Mouse (Mus musculus) embryonic fibroblast, embryonic 13.5 days (primary cell): ENCODE results near the gene Flnb. TPM values are rescaled to one million over a fixed set of nuclear protein-coding genes. Genes with fewer than 3 reads are reported as not detected.

ENCODE experiments used
- H3K27ac ChIP-seq: 2 replicates; pipeline ENCODE4 v1.5.1; 2012; ENCODE audit warnings: low read length, control low read depth, inconsistent platforms; ENCODE audit not compliant: insufficient read depth
- H3K4me1 ChIP-seq: 2 replicates; pipeline ENCODE4 v1.6.1; 2011; ENCODE audit warnings: low read length; ENCODE audit not compliant: control insufficient read depth, insufficient read depth
- H3K4me3 ChIP-seq: 2 replicates; pipeline ENCODE4 v1.5.1; 2011; ENCODE audit warnings: mild to moderate bottlenecking, control low read depth, low read length; ENCODE audit not compliant: insufficient read depth
- CTCF ChIP-seq: IDR thresholded peaks from 2 replicates; pipeline ENCODE4 v1.5.1; 2011; ENCODE audit warnings: mild to moderate bottlenecking, control low read depth, low read length, moderate library complexity, borderline replicate concordance; ENCODE audit not compliant: insufficient read depth
- POLR2A ChIP-seq: IDR thresholded peaks from 2 replicates; pipeline ENCODE4 v1.6.1; 2011; ENCODE audit warnings: low read depth, mild to moderate bottlenecking, control low read depth, low read length, moderate library complexity
- polyA plus RNA-seq: library from polyadenylated mRNA; stranded (reverse); fragments of >200 nt; gene quantifications from 2 replicates; pipeline ENCODE4 v1.2.4, GENCODE M21; 2011; ENCODE audit warnings: low read depth; ENCODE audit not compliant: missing spikeins, insufficient read length

The Flnb gene
- polyA plus RNA-seq, 1 experiment = 190 TPM

DNA sequence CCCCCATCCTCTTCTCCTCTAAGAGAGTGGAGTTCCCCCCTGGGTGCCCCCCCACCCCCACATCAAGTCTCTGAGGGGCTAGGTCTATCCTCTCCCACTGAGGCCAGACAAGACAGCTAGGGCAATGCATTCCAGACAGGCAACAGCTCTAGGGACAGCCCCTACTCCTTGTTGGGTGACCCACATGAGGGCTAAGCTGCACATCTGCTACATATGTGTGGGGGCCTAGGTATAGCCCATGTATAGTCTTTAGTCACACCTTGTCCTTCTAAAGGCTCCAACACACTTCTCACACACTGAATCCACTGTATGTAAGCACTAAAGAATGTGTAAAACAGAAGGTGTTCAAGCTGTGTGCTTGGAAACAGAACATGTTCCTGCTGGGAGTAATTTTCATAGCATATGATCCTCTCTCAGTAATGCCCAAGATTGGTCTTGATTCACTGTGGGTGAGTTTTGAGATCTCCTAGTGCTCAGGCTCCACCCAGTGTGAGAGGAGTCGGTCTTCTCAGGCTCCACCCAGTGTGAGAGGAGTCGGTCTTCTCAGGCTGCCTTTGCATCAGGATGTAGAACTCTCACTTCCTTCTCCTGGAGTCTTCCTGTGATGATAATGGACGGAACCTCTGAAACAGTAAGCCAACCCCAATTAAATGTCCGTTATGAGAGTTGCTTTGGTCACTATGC, 13.7 kb upstream of the Flnb start:
- Histone ChIP-seq H3K4me3 (no peak overlapping the region), H3K27ac (no peak overlapping the region), H3K4me1 (0 out of 2 replicates have a peak, but pooled peaks cover 2% of the 10 kb centered on the region)
- TF ChIP-seq POLR2A (no peak), CTCF (no peak)

- H3K27ac ChIP-seq = no peak overlapping the region
- TF ChIP-seq CTCF (no peak), POLR2A (no peak)
- peaks cover 4% of the 10 kb centered on the region; the same call in 1 of the 2 replicates for H3K4me1 ChIP-seq
- no peak overlapping the region for H3K4me3 ChIP-seq
Observed at GRCm38 (mm10) chr14:7804558-7804905, 13.2 kb upstream of the Flnb start.

GRCm38 (mm10) chr14:7807711-7808110, 10.0 kb upstream of the Flnb start:
- H3K4me3 ChIP-seq = no peak overlapping the region

DNA sequence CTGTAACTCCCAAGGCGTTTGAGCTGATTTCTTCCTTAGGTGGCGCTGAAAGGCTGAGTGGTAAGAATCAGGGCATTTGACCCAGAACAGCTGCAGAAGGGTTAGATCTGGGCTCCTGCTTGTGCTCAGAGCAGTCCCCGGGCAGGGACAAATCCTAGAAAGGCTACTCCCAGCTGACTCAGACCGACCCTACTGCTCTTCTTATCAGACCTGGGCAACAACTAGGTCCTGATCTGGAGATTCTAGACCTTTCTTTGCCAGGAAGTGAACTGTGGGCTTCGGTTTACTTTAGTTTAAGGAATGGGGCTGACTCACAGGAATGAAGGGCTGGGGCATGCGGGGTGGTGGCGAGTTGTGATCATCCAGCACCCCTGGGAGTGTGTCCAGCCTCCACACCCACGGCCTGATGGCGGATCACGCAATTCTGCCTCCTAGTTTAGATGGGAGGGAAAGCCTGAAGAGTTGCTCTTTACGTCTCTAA, 9.2 kb upstream of the Flnb start:
- Histone ChIP-seq H3K4me3 (no peak overlapping the region), H3K4me1 (peaks cover 4% of the 10 kb centered on the region; the same call in 1 of the 2 replicates), H3K27ac (peak overlapping the region; percentile 94)
- TF ChIP-seq CTCF (no peak), POLR2A (no peak)

More at GRCm38 (mm10) chr14:7807711-7808110, 10.0 kb upstream of the Flnb start:
- TF ChIP-seq CTCF = no peak
- no peak for TF ChIP-seq POLR2A
- Histone ChIP-seq H3K27ac (peak overlapping the region; percentile 64), H3K4me1 (peaks cover 4% of the 10 kb centered on the region; the same call in 1 of the 2 replicates)

GRCm38 (mm10) chr14:7809043-7809955, 8.5 kb upstream of the Flnb start:
- H3K4me3 ChIP-seq = no peak overlapping the region
- H3K27ac ChIP-seq = peak overlapping the region; percentile 94
- TF ChIP-seq POLR2A = no peak
- TF ChIP-seq CTCF = no peak
- H3K4me1 ChIP-seq = peaks cover 4% of the 10 kb centered on the region; the same call in 1 of the 2 replicates

GRCm38 (mm10) chr14:7818463-7819121, 835 bp downstream of the Flnb start:
- Histone ChIP-seq H3K4me1 (0 out of 2 replicates have a peak, but pooled peaks cover 3% of the 10 kb centered on the region), H3K27ac (peak overlapping the region; percentile 88)

DNA sequence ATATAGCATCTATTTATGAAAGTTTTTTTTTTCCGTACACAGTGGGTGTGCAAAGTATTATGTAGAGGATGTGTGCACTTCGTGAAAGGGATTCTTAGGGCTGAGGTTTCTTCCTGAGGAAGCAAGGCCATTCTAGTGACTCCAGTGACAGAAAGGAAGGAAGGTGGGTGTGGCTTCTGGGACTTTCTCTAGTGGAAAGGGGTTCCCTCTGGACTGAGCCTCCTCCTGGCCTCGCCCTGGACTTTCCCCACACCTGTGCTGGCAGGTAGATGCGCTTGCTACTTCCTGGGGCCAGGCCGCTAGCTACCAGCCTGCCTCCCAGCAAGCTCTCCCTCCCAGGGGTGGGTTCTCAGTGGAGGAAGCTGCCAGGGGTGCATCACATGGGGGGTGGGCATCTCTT, 1.7 kb downstream of the Flnb start:
- Histone ChIP-seq H3K27ac (peak overlapping the region; percentile 88), H3K4me1 (peaks cover 5% of the 10 kb centered on the region), H3K4me3 (peak overlapping the region; percentile 88)
- TF ChIP-seq CTCF (no peak), POLR2A (no peak)

More at GRCm38 (mm10) chr14:7818463-7819121, 835 bp downstream of the Flnb start:
- peak overlapping the region; percentile 88 for H3K4me3 ChIP-seq
- TF ChIP-seq CTCF (no peak), POLR2A (no peak; the same call in 1 of the 2 replicates)

DNA sequence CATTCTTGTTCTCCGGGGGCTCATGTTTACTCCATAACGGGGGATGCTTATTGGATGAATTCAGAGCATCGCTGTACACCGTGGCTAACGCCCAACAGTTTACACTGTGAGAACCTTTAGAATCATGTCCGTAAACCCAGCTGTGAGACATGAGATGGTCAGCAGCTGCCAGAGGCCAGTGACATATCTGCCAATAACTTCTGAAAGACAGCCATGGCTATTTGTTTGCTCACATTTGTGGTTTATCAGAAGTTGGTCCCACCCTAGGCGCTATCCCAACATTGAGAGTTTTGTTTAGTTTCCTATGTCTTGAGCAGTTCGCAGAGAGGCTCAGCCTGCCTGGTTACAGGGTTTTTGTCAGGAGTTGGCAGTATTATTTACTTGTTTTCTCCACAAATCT, 3.6 kb downstream of the Flnb start:
- Histone ChIP-seq H3K4me1 (peaks cover 23% of the 10 kb centered on the region), H3K27ac (peak overlapping the region; percentile 88), H3K4me3 (peak overlapping the region; percentile 88)
- TF ChIP-seq POLR2A (no peak), CTCF (no peak)

- H3K4me3 ChIP-seq = peak overlapping the region; percentile 32
- TF ChIP-seq CTCF = no peak
- no peak for TF ChIP-seq POLR2A
- H3K27ac ChIP-seq = peak overlapping the region; percentile 88
- peaks cover 31% of the 10 kb centered on the region for H3K4me1 ChIP-seq
Observed at GRCm38 (mm10) chr14:7822693-7823092, 4.9 kb downstream of the Flnb start.
